Mouse (Mus musculus) hindbrain, postnatal 0 days (tissue): ENCODE measurements around the gene Reln. TPM values are rescaled to one million over a fixed set of nuclear protein-coding genes. Genes with fewer than 3 reads are reported as not detected.
A peak's percentile ranks its signal among the peaks of the same experiment; 100 is the strongest.

ENCODE experiments used
- ATAC-seq: fragments of 200-750 bp; cut with Nextera tagmentation; 2 replicates; pipeline ENCODE4 v1.8.0; 2017; ENCODE audit warnings: mild to moderate bottlenecking, moderate TSS enrichment, moderate library complexity
- DNase-seq: peaks from one replicate; pipeline ENCODE4 v3.0.0-alpha.2; 2015; ENCODE audit warnings: low spot score
- H3K27ac ChIP-seq: fragments of 300-500 bp; sonication (generic); 2 replicates; pipeline ENCODE4 v1.5.1; 2014; ENCODE audit warnings: mild to moderate bottlenecking
- H3K27me3 ChIP-seq: fragments of 300-500 bp; sonication (generic); 2 replicates; pipeline ENCODE4 v1.6.1; 2014; ENCODE audit warnings: low read length, mixed read lengths; ENCODE audit not compliant: insufficient read depth
- H3K36me3 ChIP-seq: fragments of 300-500 bp; sonication (generic); 2 replicates; pipeline ENCODE4 v1.6.1; 2014; ENCODE audit warnings: low read length, mixed read lengths; ENCODE audit not compliant: insufficient read depth
- H3K4me1 ChIP-seq: fragments of 300-500 bp; sonication (generic); 2 replicates; pipeline ENCODE4 v1.6.1; 2014; ENCODE audit warnings: antibody characterized with exemption, low read length, mixed read lengths; ENCODE audit not compliant: insufficient read depth
- H3K4me2 ChIP-seq: fragments of 300-500 bp; sonication (generic); 2 replicates; pipeline ENCODE4 v1.6.1; 2014; ENCODE audit warnings: low read depth, mild to moderate bottlenecking, low read length, moderate library complexity, mixed read lengths
- H3K4me3 ChIP-seq: fragments of 300-500 bp; sonication (generic); 2 replicates; pipeline ENCODE4 v1.5.1; 2014; ENCODE audit warnings: low read length
- H3K9ac ChIP-seq: fragments of 300-500 bp; sonication (generic); replicated peaks from 2 replicates; pipeline ENCODE4 v1.6.1; 2014; ENCODE audit warnings: mild to moderate bottlenecking, low read length, moderate library complexity, mixed read lengths
- H3K9me3 ChIP-seq: fragments of 300-500 bp; sonication (generic); 2 replicates; pipeline ENCODE4 v1.6.1; 2016; ENCODE audit warnings: low read length, mixed read lengths
- CTCF ChIP-seq: IDR thresholded peaks from 2 replicates; pipeline ENCODE4 v1.5.1; 2016; ENCODE audit warnings: antibody characterized with exemption, control low read depth, low read depth
- WGBS: fragments of 180-500 bp; shearing (Covaris S2); extraction: QIAGEN DNeasy Blood & Tissue Kit; methylation state at CpG from one replicate; pipeline ENCODE4 v1.1.7; 2014; 5-methylcytosine and 5-hydroxymethylcytosine counted together
- polyA plus RNA-seq: library from polyadenylated mRNA; unstranded; fragments of >200 nt; fragmentation: Nextera tagmentation; extraction: Ambion mirVana; gene quantifications from 2 replicates; pipeline ENCODE4 v1.2.1, GENCODE M21; 2015
- total RNA-seq: library from RNA; depleted of rRNA; stranded (reverse); fragments of >200 nt; gene quantifications from 2 replicates; pipeline ENCODE4 v1.2.3, GENCODE M21; 2014

Reln gene
- total and polyA plus RNA-seq, 2 experiments from 2014 or later: 41.9 to 226 TPM

DNA sequence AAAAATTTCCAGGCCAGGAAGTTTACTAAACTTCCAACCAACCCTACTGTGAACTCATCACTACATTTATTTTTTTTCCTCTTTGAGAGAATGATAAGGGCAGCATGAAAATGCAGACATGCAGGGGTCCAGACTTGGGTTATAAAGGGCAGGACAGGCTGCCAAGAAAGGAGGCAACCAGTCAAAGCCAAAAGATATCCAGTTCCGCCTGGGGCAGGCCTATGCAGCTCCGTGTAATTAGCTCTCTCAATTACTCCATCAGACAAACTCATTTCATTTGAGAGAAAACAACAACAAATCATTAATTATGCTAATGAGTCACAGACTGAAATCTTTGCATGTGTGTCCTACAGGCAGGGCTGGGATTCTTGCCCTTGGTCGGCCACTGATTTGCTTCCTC, 156.9 kb downstream of the Reln start:
- Histone ChIP-seq H3K9me3 (no peaks in the 10 kb centered on the region), H3K4me1 (no peaks in the 10 kb centered on the region), H3K9ac (no peak overlapping the region), H3K27ac (no peak overlapping the region), H3K36me3 (no peaks in the 10 kb centered on the region), H3K27me3 (no peaks in the 10 kb centered on the region), H3K4me3 (no peak overlapping the region), H3K4me2 (no peak overlapping the region)
- DNase-seq (no peak), ATAC-seq (no peak)
- WGBS: 45% methylated on average over 3 of the region's 3 CpGs
- TF ChIP-seq CTCF: no peak

GRCm38 (mm10) chr5:22176480-22176879, 168.0 kb downstream of the Reln start:
- WGBS: 79% methylated on average over 5 of the region's 5 CpGs
- H3K9me3 ChIP-seq: no peaks in the 10 kb centered on the region
- no peak overlapping the region for H3K27ac ChIP-seq
- no peak overlapping the region for H3K4me2 ChIP-seq
- H3K36me3 ChIP-seq: no peaks in the 10 kb centered on the region
- H3K9ac ChIP-seq: no peak overlapping the region
- H3K4me3 ChIP-seq: no peak overlapping the region
- TF ChIP-seq CTCF: no peak
- ATAC-seq (no peak), DNase-seq (no peak)
- no peaks in the 10 kb centered on the region for H3K4me1 ChIP-seq
- no peaks in the 10 kb centered on the region for H3K27me3 ChIP-seq

GRCm38 (mm10) chr5:22171336-22171735, 173.2 kb downstream of the Reln start:
- Histone ChIP-seq H3K9me3 (no peaks in the 10 kb centered on the region), H3K27ac (no peak overlapping the region), H3K36me3 (no peaks in the 10 kb centered on the region), H3K4me1 (no peaks in the 10 kb centered on the region), H3K4me3 (no peak overlapping the region), H3K27me3 (no peaks in the 10 kb centered on the region), H3K9ac (no peak overlapping the region), H3K4me2 (no peak overlapping the region)
- ATAC-seq: no peak
- no peak for TF ChIP-seq CTCF
- no peak for DNase-seq
- WGBS: 79% methylated on average over 5 of the region's 5 CpGs

DNA sequence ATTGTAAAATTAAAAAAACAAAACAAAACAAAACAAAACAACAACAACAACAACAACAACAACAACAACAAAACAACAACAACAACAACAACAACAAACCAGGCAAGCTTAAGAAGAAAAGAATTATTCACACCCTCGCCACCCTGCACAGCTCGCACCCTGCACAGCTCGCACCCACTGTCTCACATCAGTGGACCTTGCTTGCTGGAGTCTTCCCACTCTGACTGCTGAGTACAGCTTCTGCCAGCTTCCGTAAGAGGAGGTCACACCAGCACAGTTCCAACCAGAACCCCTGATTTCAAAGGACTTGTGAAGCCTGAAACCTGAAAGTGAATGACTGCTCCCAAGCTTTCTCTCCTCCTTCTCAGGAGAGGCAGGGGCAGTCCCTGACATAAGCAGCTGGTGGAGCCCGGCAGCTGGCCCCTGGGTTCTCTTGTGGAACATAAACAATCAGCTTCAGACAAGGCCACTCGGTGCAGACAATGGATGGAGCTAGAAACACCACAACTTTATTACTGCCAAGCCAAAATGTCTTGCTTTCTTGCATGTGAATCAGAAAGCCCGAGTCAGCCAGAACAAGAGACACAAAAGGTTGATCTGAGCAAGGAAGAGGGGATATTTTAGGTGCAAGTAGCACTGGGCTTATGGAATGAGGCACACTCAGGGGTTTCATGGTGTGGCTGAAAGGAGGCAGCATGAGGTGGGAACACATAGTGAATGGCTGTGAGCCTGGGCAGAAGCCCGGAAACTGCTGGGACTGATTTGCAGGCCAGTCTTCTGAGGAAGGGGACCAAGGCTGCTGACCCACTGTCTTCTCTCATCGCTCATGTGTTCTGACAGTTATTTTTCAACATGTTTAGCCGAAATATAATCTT, 180.2 kb downstream of the Reln start:
- H3K27ac ChIP-seq: peak overlapping the region; percentile 41; the same call in 1 of the 2 replicates
- H3K9ac ChIP-seq: no peak overlapping the region
- peaks cover 4% of the 10 kb centered on the region; the same call in 1 of the 2 replicates for H3K4me1 ChIP-seq
- no peak overlapping the region for H3K4me2 ChIP-seq
- ATAC-seq (peak; percentile 88), DNase-seq (peak; percentile 56)
- H3K9me3 ChIP-seq: no peaks in the 10 kb centered on the region
- H3K36me3 ChIP-seq: no peaks in the 10 kb centered on the region
- H3K27me3 ChIP-seq: no peaks in the 10 kb centered on the region
- no peak for TF ChIP-seq CTCF
- 48% methylated on average over 10 of the region's 10 CpGs for WGBS
- H3K4me3 ChIP-seq: no peak overlapping the region

- WGBS: 37% methylated on average over 2 of the region's 2 CpGs
- TF ChIP-seq CTCF: no peak
- no peaks in the 10 kb centered on the region for H3K36me3 ChIP-seq
- peaks cover 4% of the 10 kb centered on the region; the same call in 1 of the 2 replicates for H3K4me1 ChIP-seq
- H3K27me3 ChIP-seq: no peaks in the 10 kb centered on the region
- no peak overlapping the region for H3K4me3 ChIP-seq
- no peaks in the 10 kb centered on the region for H3K9me3 ChIP-seq
- DNase-seq: no peak
- no peak overlapping the region for H3K4me2 ChIP-seq
- no peak overlapping the region for H3K9ac ChIP-seq
- H3K27ac ChIP-seq: no peak overlapping the region
- ATAC-seq: no peak
Observed at GRCm38 (mm10) chr5:22160935-22161334, 183.6 kb downstream of the Reln start.

DNA sequence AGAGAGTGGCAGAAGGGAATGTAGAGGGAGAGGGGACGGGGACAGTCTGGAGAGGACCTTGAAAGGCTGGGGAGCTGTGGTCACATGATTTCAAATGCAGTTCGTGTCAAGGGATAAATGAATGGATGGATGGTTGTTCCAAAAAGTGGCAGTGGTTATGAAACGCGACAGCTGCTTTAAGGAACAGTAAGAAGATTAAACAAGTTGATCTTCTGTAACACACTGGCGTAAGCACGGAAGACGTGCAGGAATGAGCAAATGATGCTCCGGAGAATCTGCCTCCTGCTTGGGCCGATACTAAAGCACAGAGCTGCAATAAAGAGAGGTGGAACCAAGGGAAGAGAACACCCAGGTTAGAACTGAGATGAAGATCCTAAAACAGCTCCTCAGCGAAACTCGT, 185.7 kb downstream of the Reln start:
- no peak for DNase-seq
- Histone ChIP-seq H3K9me3 (no peaks in the 10 kb centered on the region), H3K4me3 (no peak overlapping the region), H3K27ac (no peak overlapping the region), H3K4me1 (peaks cover 1% of the 10 kb centered on the region; the same call in 1 of the 2 replicates), H3K9ac (no peak overlapping the region), H3K27me3 (no peaks in the 10 kb centered on the region), H3K4me2 (no peak overlapping the region), H3K36me3 (no peaks in the 10 kb centered on the region)
- WGBS: 72% methylated on average over 11 of the region's 11 CpGs
- TF ChIP-seq CTCF: no peak
- ATAC-seq: no peak

- no peak for TF ChIP-seq CTCF
- 25% methylated on average over 6 of the region's 6 CpGs for WGBS
- peak; percentile 47 for DNase-seq
- Histone ChIP-seq H3K27ac (no peak overlapping the region; the same call in 1 of the 2 replicates), H3K4me1 (peaks cover 4% of the 10 kb centered on the region; the same call in 1 of the 2 replicates), H3K36me3 (no peaks in the 10 kb centered on the region), H3K27me3 (no peaks in the 10 kb centered on the region), H3K4me3 (no peak overlapping the region), H3K4me2 (no peak overlapping the region), H3K9ac (no peak overlapping the region), H3K9me3 (no peaks in the 10 kb centered on the region)
- ATAC-seq: no peak
Observed at GRCm38 (mm10) chr5:22153601-22154000, 190.9 kb downstream of the Reln start.
